Mouse (Mus musculus) intestine, embryonic 16.5 days (tissue): ENCODE results near the gene Mff. TPM values are rescaled to one million over a fixed set of nuclear protein-coding genes. Genes with fewer than 3 reads are reported as not detected.
A peak's percentile ranks its signal among the peaks of the same experiment; 100 is the strongest.

Source experiments
- ATAC-seq: fragments of 200-750 bp; cut with Nextera tagmentation; 2 replicates; pipeline ENCODE4 v1.8.0; 2017; ENCODE audit warnings: moderate TSS enrichment, moderate library complexity
- H3K27ac ChIP-seq: fragments of 300-500 bp; sonication (generic); 2 replicates; pipeline ENCODE4 v1.5.1; 2014; ENCODE audit warnings: mild to moderate bottlenecking, low read length
- H3K27me3 ChIP-seq: fragments of 300-500 bp; sonication (generic); replicated peaks from 2 replicates; pipeline ENCODE4 v1.6.1; 2014; ENCODE audit warnings: low read length, control low read depth, mixed read lengths; ENCODE audit not compliant: control insufficient read depth, insufficient read depth
- H3K36me3 ChIP-seq: fragments of 300-500 bp; sonication (generic); 2 replicates; pipeline ENCODE4 v1.6.1; 2014; ENCODE audit warnings: low read length, control low read depth; ENCODE audit not compliant: control insufficient read depth, insufficient read depth
- H3K4me1 ChIP-seq: fragments of 300-500 bp; sonication (generic); 2 replicates; pipeline ENCODE4 v1.6.1; 2014; ENCODE audit warnings: low read length, control low read depth, mixed read lengths; ENCODE audit not compliant: control insufficient read depth, insufficient read depth
- H3K4me2 ChIP-seq: fragments of 300-500 bp; sonication (generic); 2 replicates; pipeline ENCODE4 v1.6.1; 2014; ENCODE audit warnings: low read depth, low read length, control low read depth
- H3K4me3 ChIP-seq: fragments of 300-500 bp; sonication (generic); 2 replicates; pipeline ENCODE4 v1.5.1; 2014; ENCODE audit warnings: mild to moderate bottlenecking, low read length
- H3K9ac ChIP-seq: fragments of 300-500 bp; sonication (generic); 2 replicates; pipeline ENCODE4 v1.6.1; 2014; ENCODE audit warnings: low read depth, low read length
- H3K9me3 ChIP-seq: fragments of 300-500 bp; sonication (generic); 2 replicates; pipeline ENCODE4 v1.6.1; 2016; ENCODE audit warnings: low read length, control low read depth; ENCODE audit not compliant: control insufficient read depth
- WGBS: fragments of 180-500 bp; shearing (Covaris S2); extraction: QIAGEN DNeasy Blood & Tissue Kit; methylation state at CpG from one replicate; pipeline ENCODE4 v1.1.7; 2014; 5-methylcytosine and 5-hydroxymethylcytosine counted together
- polyA plus RNA-seq: library from polyadenylated mRNA; unstranded; fragments of >200 nt; fragmentation: Nextera tagmentation; extraction: Ambion mirVana; gene quantifications from 2 replicates; pipeline ENCODE4 v1.2.1, GENCODE M21; 2015

The Mff gene
- polyA plus RNA-seq, 1 experiment from 2014 or later = 166 TPM

GRCm38 (mm10) chr1:82733357-82733756, 8.7 kb downstream of the Mff start:
- Histone ChIP-seq H3K36me3 (peaks cover 3% of the 10 kb centered on the region), H3K27me3 (no peaks in the 10 kb centered on the region), H3K27ac (no peak overlapping the region), H3K9me3 (no peaks in the 10 kb centered on the region), H3K4me2 (no peak overlapping the region), H3K4me1 (no peaks in the 10 kb centered on the region), H3K9ac (no peak overlapping the region), H3K4me3 (no peak overlapping the region)
- 90% methylated on average over 1 of the region's 1 CpGs for WGBS
- ATAC-seq = no peak

- no peaks in the 10 kb centered on the region for H3K27me3 ChIP-seq
- H3K4me2 ChIP-seq = no peak overlapping the region
- 65% methylated on average over 1 of the region's 1 CpGs for WGBS
- H3K9ac ChIP-seq = no peak overlapping the region
- H3K36me3 ChIP-seq = peaks cover 3% of the 10 kb centered on the region
- no peak for ATAC-seq
- no peaks in the 10 kb centered on the region for H3K9me3 ChIP-seq
- H3K4me3 ChIP-seq = no peak overlapping the region
- no peaks in the 10 kb centered on the region for H3K4me1 ChIP-seq
- no peak overlapping the region for H3K27ac ChIP-seq
These were observed 13.4 kb downstream of the Mff start for GRCm38 (mm10) chr1:82738066-82738465.

- Histone ChIP-seq H3K4me2 (no peak overlapping the region), H3K36me3 (no peaks in the 10 kb centered on the region), H3K4me1 (no peaks in the 10 kb centered on the region), H3K27ac (no peak overlapping the region), H3K27me3 (no peaks in the 10 kb centered on the region), H3K9ac (no peak overlapping the region), H3K9me3 (no peaks in the 10 kb centered on the region), H3K4me3 (no peak overlapping the region)
- 82% methylated on average over 7 of the region's 7 CpGs for WGBS
- ATAC-seq = no peak
These were observed 16.8 kb downstream of the Mff start for GRCm38 (mm10) chr1:82741539-82741938.

- Histone ChIP-seq H3K4me3 (no peak overlapping the region), H3K27me3 (no peaks in the 10 kb centered on the region), H3K4me1 (no peaks in the 10 kb centered on the region), H3K27ac (no peak overlapping the region), H3K9ac (no peak overlapping the region), H3K36me3 (no peaks in the 10 kb centered on the region), H3K4me2 (no peak overlapping the region), H3K9me3 (no peaks in the 10 kb centered on the region)
- 87% methylated on average over 3 of the region's 3 CpGs for WGBS
- no peak for ATAC-seq
These were observed 19.3 kb downstream of the Mff start for GRCm38 (mm10) chr1:82743962-82744361.

- Histone ChIP-seq H3K9ac (no peak overlapping the region), H3K4me1 (no peaks in the 10 kb centered on the region), H3K27me3 (no peaks in the 10 kb centered on the region), H3K27ac (no peak overlapping the region), H3K36me3 (no peaks in the 10 kb centered on the region; the same call in 1 of the 2 replicates), H3K4me3 (no peak overlapping the region), H3K9me3 (no peaks in the 10 kb centered on the region), H3K4me2 (no peak overlapping the region)
- ATAC-seq = no peak
- WGBS = 87% methylated on average over 4 of the region's 4 CpGs
These were observed 21.7 kb downstream of the Mff start for GRCm38 (mm10) chr1:82746408-82746807.

- Histone ChIP-seq H3K27ac (no peak overlapping the region), H3K27me3 (no peaks in the 10 kb centered on the region), H3K9ac (no peak overlapping the region), H3K4me2 (no peak overlapping the region), H3K36me3 (no peaks in the 10 kb centered on the region; the same call in 1 of the 2 replicates), H3K4me3 (no peak overlapping the region), H3K4me1 (no peaks in the 10 kb centered on the region), H3K9me3 (no peaks in the 10 kb centered on the region)
- WGBS = 97% methylated on average over 2 of the region's 2 CpGs
- no peak for ATAC-seq
These were observed 23.2 kb downstream of the Mff start for GRCm38 (mm10) chr1:82747714-82748452.

GRCm38 (mm10) chr1:82759520-82759919, 34.8 kb downstream of the Mff start:
- Histone ChIP-seq H3K4me3 (no peak overlapping the region), H3K27me3 (no peaks in the 10 kb centered on the region), H3K9ac (no peak overlapping the region), H3K9me3 (no peaks in the 10 kb centered on the region), H3K27ac (no peak overlapping the region), H3K4me1 (0 out of 2 replicates have a peak, but pooled peaks cover 2% of the 10 kb centered on the region), H3K4me2 (no peak overlapping the region), H3K36me3 (peaks cover 8% of the 10 kb centered on the region)
- WGBS = 92% methylated on average over 1 of the region's 1 CpGs
- no peak for ATAC-seq

GRCm38 (mm10) chr1:82761454-82762169, 36.9 kb downstream of the Mff start:
- Histone ChIP-seq H3K27ac (no peak overlapping the region), H3K4me2 (no peak overlapping the region), H3K4me1 (0 out of 2 replicates have a peak, but pooled peaks cover 2% of the 10 kb centered on the region), H3K9ac (no peak overlapping the region), H3K27me3 (no peaks in the 10 kb centered on the region), H3K4me3 (no peak overlapping the region), H3K36me3 (peaks cover 4% of the 10 kb centered on the region), H3K9me3 (no peaks in the 10 kb centered on the region)
- peak; percentile 34 for ATAC-seq
- 84% methylated on average over 8 of the region's 8 CpGs for WGBS

- no peak overlapping the region for H3K9ac ChIP-seq
- WGBS = 83% methylated on average over 1 of the region's 1 CpGs
- H3K27me3 ChIP-seq = no peaks in the 10 kb centered on the region
- no peak for ATAC-seq
- H3K4me1 ChIP-seq = 0 out of 2 replicates have a peak, but pooled peaks cover 2% of the 10 kb centered on the region
- H3K27ac ChIP-seq = no peak overlapping the region
- H3K36me3 ChIP-seq = peaks cover 4% of the 10 kb centered on the region
- no peak overlapping the region for H3K4me2 ChIP-seq
- no peak overlapping the region for H3K4me3 ChIP-seq
- no peaks in the 10 kb centered on the region for H3K9me3 ChIP-seq
These were observed 37.6 kb downstream of the Mff start for GRCm38 (mm10) chr1:82762274-82762673.
